Mouse (Mus musculus) heart, adult 2 months (tissue): ENCODE data around the gene Dlg5.

Experiments
- CTCF ChIP-seq: fragments of 200-600 bp; IDR thresholded peaks from 2 replicates; pipeline ENCODE4 v1.8.1; 2022; ENCODE audit warnings: antibody characterized with exemption, mild to moderate bottlenecking, moderate library complexity
- POLR2A ChIP-seq: fragments of 200-500 bp; IDR thresholded peaks from 2 replicates; pipeline ENCODE4 v1.6.1; 2011; ENCODE audit warnings: mild to moderate bottlenecking, low read depth, low read length, control low read depth; ENCODE audit not compliant: insufficient read depth

DNA sequence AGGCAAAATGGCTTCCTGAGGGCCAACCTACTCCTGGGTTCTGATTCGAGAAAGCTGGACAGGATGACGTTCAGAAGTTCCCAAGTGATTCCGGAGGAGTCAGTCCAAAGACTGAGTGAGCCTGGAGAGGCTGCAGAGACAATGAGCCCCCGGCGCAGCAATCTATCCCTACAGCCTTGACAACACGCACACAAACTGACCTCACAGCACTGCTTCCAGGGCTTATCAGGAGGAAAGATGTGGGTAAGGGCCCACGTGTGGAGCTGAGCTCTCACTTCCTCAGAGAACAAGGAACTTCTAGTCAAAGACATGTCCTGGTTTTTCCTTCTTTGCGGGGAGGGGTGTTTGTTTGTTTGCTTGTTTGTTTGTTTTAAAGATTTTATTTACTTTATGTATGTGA, 18.7 kb downstream of the Dlg5 start:
- TF ChIP-seq POLR2A (no peak), CTCF (no peak)
